Mouse (Mus musculus) heart, adult 2 months (tissue): ENCODE data around the gene Dok3.

ENCODE experiments used
- CTCF ChIP-seq: fragments of 200-600 bp; IDR thresholded peaks from 2 replicates; pipeline ENCODE4 v1.8.1; 2022; ENCODE audit warnings: antibody characterized with exemption, mild to moderate bottlenecking, moderate library complexity
- EP300 ChIP-seq: fragments of 200-500 bp; IDR thresholded peaks from 2 replicates; pipeline ENCODE4 v1.6.1; 2011; ENCODE audit warnings: low read depth, low read length, control low read depth; ENCODE audit not compliant: insufficient read depth
- POLR2A ChIP-seq: fragments of 200-500 bp; IDR thresholded peaks from 2 replicates; pipeline ENCODE4 v1.6.1; 2011; ENCODE audit warnings: mild to moderate bottlenecking, low read depth, low read length, control low read depth; ENCODE audit not compliant: insufficient read depth

GRCm38 (mm10) chr13:55511492-55511861 lies 17.6 kb downstream of the Dok3 start:
- no peak for TF ChIP-seq EP300
- no peak for TF ChIP-seq CTCF
- no peak for TF ChIP-seq POLR2A
